In genomic region chr4:120615528-120616081, GRCm38 (mm10) we compare ENCODE assay signal across 9 mouse cellular contexts. TPM values are rescaled to one million over a fixed set of nuclear protein-coding genes. Genes with fewer than 3 reads are reported as not detected.
DNase-seq lines count a peak whose midpoint lies in the region; ATAC-seq and TF ChIP-seq lines count a peak whose summit lies in the region.
"Had no signal": no experiment of that assay in that cellular context is flagged by ENCODE, and none has a peak within 500 bp of the region (broad histone marks: within the 10 kb centered on the region; RNA-seq: fewer than 3 reads in every experiment).

No protein-coding gene starts in this region.

- peak overlapping the region; percentile 24; the same call in 1 of the 2 replicates for H3K27ac ChIP-seq in ES-Bruce4 (ENCODE audit: insufficient read depth, low read length)
- H3K27ac ChIP-seq in hindbrain, postnatal 0 days = no peak overlapping the region
- peak overlapping the region; percentile 80 for H3K27ac ChIP-seq in stomach, postnatal 0 days (replicated peaks)

- peak; percentile 49 for DNase-seq in brain, embryonic 14.5 days (ENCODE audit: low read depth)
- peak; percentile 38 for DNase-seq in gastrocnemius, postnatal 10 days
- peak; percentile 46 for DNase-seq in hindbrain, postnatal 0 days (ENCODE audit: low spot score)
- DNase-seq in mesoderm, embryonic 11.5 days (ENCODE audit: low read depth, low spot score) = peak; percentile 23
- peak; percentile 46 for DNase-seq in stomach, postnatal 0 days (ENCODE audit: low spot score)
- DNase-seq in layer of hippocampus, postnatal 36 days = no peak
- DNase-seq in spleen, postnatal 4 days (ENCODE audit: low spot score in 2 of 2) = no peak

- no peak overlapping the region for H3K4me3 ChIP-seq in ES-Bruce4 (ENCODE audit: low read depth, low read length)
- H3K4me3 ChIP-seq in hindbrain, postnatal 0 days (ENCODE audit: low read length) = no peak overlapping the region
- H3K4me3 ChIP-seq in stomach, postnatal 0 days (ENCODE audit: low read depth, low read length) = no peak overlapping the region

- H3K36me3 ChIP-seq in ES-Bruce4 (ENCODE audit: control insufficient read depth, insufficient read depth, low read length, poor library complexity, severe bottlenecking) = no peaks in the 10 kb centered on the region
- H3K36me3 ChIP-seq in hindbrain, postnatal 0 days (ENCODE audit: insufficient read depth, low read length) = no peaks in the 10 kb centered on the region
- no peaks in the 10 kb centered on the region for H3K36me3 ChIP-seq in stomach, postnatal 0 days (ENCODE audit: control insufficient read depth, insufficient read depth, low read length)

- ATAC-seq in hindbrain, postnatal 0 days = peak; percentile 73
- ATAC-seq in stomach, postnatal 0 days (ENCODE audit: low FRiP score, low TSS enrichment) = peak; percentile 70

- H3K4me2 ChIP-seq in hindbrain, postnatal 0 days (ENCODE audit: low read depth, low read length) = no peak overlapping the region
- no peak overlapping the region for H3K4me2 ChIP-seq in stomach, postnatal 0 days (replicated peaks; ENCODE audit: low read depth)

- H3K9ac ChIP-seq in ES-Bruce4 (ENCODE audit: low read depth, poor library complexity, severe bottlenecking) = no peak overlapping the region
- H3K9ac ChIP-seq in hindbrain, postnatal 0 days (replicated peaks; ENCODE audit: low read length) = no peak overlapping the region; the same call in 1 of the 2 replicates
- H3K9ac ChIP-seq in stomach, postnatal 0 days (ENCODE audit: low read length) = no peak overlapping the region

- no peak for TF ChIP-seq POLR2A in ES-Bruce4 (IDR thresholded peaks at IDR 0.05; ENCODE audit: insufficient read depth, low read length)
- no peak for TF ChIP-seq POLR2A in brain, embryonic 14.5 days (IDR thresholded peaks at IDR 0.05; ENCODE audit: borderline replicate concordance, extremely low read depth, insufficient read depth, insufficient read length, poor library complexity, severe bottlenecking)

- no peak for TF ChIP-seq CTCF in ES-Bruce4 (IDR thresholded peaks at IDR 0.05; ENCODE audit: low read depth, low read length)
- TF ChIP-seq CTCF in brain, embryonic 14.5 days (IDR thresholded peaks at IDR 0.05; ENCODE audit: borderline replicate concordance, extremely low read depth, insufficient read depth, insufficient read length) = no peak
- TF ChIP-seq CTCF in hindbrain, postnatal 0 days (IDR thresholded peaks at IDR 0.05; ENCODE audit: low read depth) = no peak
- TF ChIP-seq CTCF in stomach, postnatal 0 days (IDR thresholded peaks at IDR 0.05; ENCODE audit: low read depth) = 0 out of 2 replicates have a peak, but pooled peaks have one; percentile 5

- H3K27me3 ChIP-seq in ES-Bruce4 (ENCODE audit: control insufficient read depth, insufficient read depth, low read length, poor library complexity, severe bottlenecking) = no peaks in the 10 kb centered on the region
- H3K27me3 ChIP-seq in hindbrain, postnatal 0 days (ENCODE audit: insufficient read depth, low read length) = no peaks in the 10 kb centered on the region
- H3K27me3 ChIP-seq in stomach, postnatal 0 days (ENCODE audit: control insufficient read depth, insufficient read depth, low read length) = no peaks in the 10 kb centered on the region

- WGBS in hindbrain, postnatal 0 days = 26% methylated on average over 10 of the region's 10 CpGs
- WGBS in stomach, postnatal 0 days = 26% methylated on average over 10 of the region's 10 CpGs

- peaks cover 10% of the 10 kb centered on the region for H3K4me1 ChIP-seq in ES-Bruce4 (ENCODE audit: control insufficient read depth, insufficient read depth, low read length)
- 0 out of 2 replicates have a peak, but pooled peaks cover 6% of the 10 kb centered on the region for H3K4me1 ChIP-seq in hindbrain, postnatal 0 days (ENCODE audit: insufficient read depth, low read length)
- peaks cover 5% of the 10 kb centered on the region; the same call in 1 of the 2 replicates for H3K4me1 ChIP-seq in stomach, postnatal 0 days (replicated peaks; ENCODE audit: control insufficient read depth, insufficient read depth)

- no peak for TF ChIP-seq EP300 in ES-Bruce4 (IDR thresholded peaks at IDR 0.05; ENCODE audit: insufficient read depth, low read depth, low read length)
- TF ChIP-seq EP300 in stomach, postnatal 0 days (optimal IDR thresholded peaks at IDR 0.05) = no peak

- H3K9me3 ChIP-seq in ES-Bruce4 (replicated peaks; ENCODE audit: control insufficient read depth, insufficient read depth, low read length, poor library complexity, severe bottlenecking) = no peaks in the 10 kb centered on the region
- no peaks in the 10 kb centered on the region for H3K9me3 ChIP-seq in hindbrain, postnatal 0 days (ENCODE audit: low read length)
- H3K9me3 ChIP-seq in stomach, postnatal 0 days (ENCODE audit: control insufficient read depth, low read length) = no peaks in the 10 kb centered on the region

RNA-seq across cellular contexts. Expression of gene Gm8439, which starts 27.1 kb away (rescaled TPM):
- polyA plus RNA-seq in ES-Bruce4 (2011; ENCODE audit: insufficient read depth, insufficient read length, low read depth, missing spikeins) = not detected in 2 replicates
- polyA plus RNA-seq in brain, embryonic 14.5 days (2012; rRNA removed) = not detected in 2 replicates
- total RNA-seq in gastrocnemius, postnatal 10 days (2021) = not detected
- not detected in 2 replicates for total RNA-seq in hindbrain, postnatal 0 days (2014; rRNA removed)
- polyA plus RNA-seq in hindbrain, postnatal 0 days (2015; fragmentation: Nextera tagmentation; extraction: Ambion mirVana) = not detected in 2 replicates
- polyA plus RNA-seq in stomach, postnatal 0 days (2015; fragmentation: Nextera tagmentation; extraction: Ambion mirVana) = not detected in 2 replicates
- not detected for total RNA-seq in layer of hippocampus, postnatal 36 days (2021)
- total RNA-seq: left cerebral cortex, postnatal 10 days had no signal

RNA-seq across cellular contexts. Expression of gene Ctps, which starts 45.5 kb away (rescaled TPM):
- 130 TPM in 2 replicates for polyA plus RNA-seq in ES-Bruce4 (2011; ENCODE audit: insufficient read depth, insufficient read length, low read depth, missing spikeins)
- 42.5 and 46.7 TPM in 2 replicates for polyA plus RNA-seq in brain, embryonic 14.5 days (2012; rRNA removed)
- 10 to 100 TPM; 19.7 to 24.4 TPM for total RNA-seq in gastrocnemius, postnatal 10 days (2021)
- 42.2 and 52.0 TPM in 2 replicates for total RNA-seq in hindbrain, postnatal 0 days (2014; rRNA removed)
- 61.4 and 65.0 TPM in 2 replicates for polyA plus RNA-seq in hindbrain, postnatal 0 days (2015; fragmentation: Nextera tagmentation; extraction: Ambion mirVana)
- 30.9 and 34.1 TPM in 2 replicates for polyA plus RNA-seq in stomach, postnatal 0 days (2015; fragmentation: Nextera tagmentation; extraction: Ambion mirVana)
- total RNA-seq in layer of hippocampus, postnatal 36 days (2021) = 10 to 100 TPM; 35.9 to 37.3 TPM

RNA-seq across cellular contexts. Expression of gene Cited4, which starts 50.8 kb away (rescaled TPM):
- polyA plus RNA-seq in ES-Bruce4 (2011; ENCODE audit: insufficient read depth, insufficient read length, low read depth, missing spikeins) = 3.2 and 3.9 TPM in 2 replicates
- polyA plus RNA-seq in brain, embryonic 14.5 days (2012; rRNA removed) = 0.90 and 0.97 TPM in 2 replicates
- 10 to 100 TPM; 34.6 to 35.7 TPM for total RNA-seq in gastrocnemius, postnatal 10 days (2021)
- total RNA-seq in hindbrain, postnatal 0 days (2014; rRNA removed) = 11.1 and 11.7 TPM in 2 replicates
- polyA plus RNA-seq in hindbrain, postnatal 0 days (2015; fragmentation: Nextera tagmentation; extraction: Ambion mirVana) = 5.3 and 5.4 TPM in 2 replicates
- 29.8 and 31.8 TPM in 2 replicates for polyA plus RNA-seq in stomach, postnatal 0 days (2015; fragmentation: Nextera tagmentation; extraction: Ambion mirVana)
- total RNA-seq in layer of hippocampus, postnatal 36 days (2021) = 1 to 10 TPM; 1.6 to 1.8 TPM

Comparison
In these comparisons a context has a peak if more than half of its experiments do, and no peak if none do; other contexts are left out.
1. DNase-seq: peak in brain, embryonic 14.5 days (single experiment), gastrocnemius, postnatal 10 days (single experiment), hindbrain, postnatal 0 days (single experiment), mesoderm, embryonic 11.5 days (single experiment) and stomach, postnatal 0 days (single experiment); none in layer of hippocampus, postnatal 36 days (0 of 2) and spleen, postnatal 4 days (0 of 2).